Mouse (Mus musculus) ES-Bruce4 (cell line): Measurements from ENCODE around the gene Hist1h3i. TPM values are rescaled to one million over a fixed set of nuclear protein-coding genes. Genes with fewer than 3 reads are reported as not detected.
"Not testable (repeated sequence)": the region's sequence is repeated elsewhere in the genome, so short reads cannot be mapped to it uniquely, and the experiment has no call there.

Experiments used
- H3K27ac ChIP-seq: 2 replicates; pipeline ENCODE4 v1.5.1; 2012; ENCODE audit warnings: low read length, inconsistent platforms; ENCODE audit not compliant: insufficient read depth
- H3K27me3 ChIP-seq: 2 replicates; pipeline ENCODE4 v1.6.1; 2012; ENCODE audit warnings: mild to moderate bottlenecking, low read length, inconsistent platforms; ENCODE audit not compliant: control insufficient read depth, poor library complexity, insufficient read depth, severe bottlenecking
- H3K36me3 ChIP-seq: 2 replicates; pipeline ENCODE4 v1.6.1; 2012; ENCODE audit warnings: inconsistent platforms, mild to moderate bottlenecking, low read length, moderate library complexity; ENCODE audit not compliant: control insufficient read depth, poor library complexity, insufficient read depth, severe bottlenecking
- H3K4me1 ChIP-seq: one replicate; pipeline ENCODE4 v1.8.1; 2011; ENCODE audit warnings: low read length; ENCODE audit not compliant: control insufficient read depth, insufficient read depth
- H3K4me3 ChIP-seq: 2 replicates; pipeline ENCODE4 v1.5.1; 2011; ENCODE audit warnings: low read depth, mild to moderate bottlenecking, low read length
- H3K9ac ChIP-seq: 2 replicates; pipeline ENCODE4 v1.6.1; 2012; ENCODE audit warnings: low read depth, mild to moderate bottlenecking, inconsistent platforms; ENCODE audit not compliant: poor library complexity, severe bottlenecking
- H3K9me3 ChIP-seq: replicated peaks from 2 replicates; pipeline ENCODE4 v1.6.1; 2012; ENCODE audit warnings: mild to moderate bottlenecking, low read length, inconsistent platforms; ENCODE audit not compliant: control insufficient read depth, poor library complexity, insufficient read depth, severe bottlenecking
- CTCF ChIP-seq: IDR thresholded peaks from one replicate; pipeline ENCODE4 v1.8.1; 2011; ENCODE audit warnings: low read depth, low read length
- EP300 ChIP-seq: IDR thresholded peaks from 2 replicates; pipeline ENCODE4 v1.6.1; 2011; ENCODE audit warnings: low read depth, low read length; ENCODE audit not compliant: insufficient read depth
- POLR2A ChIP-seq: IDR thresholded peaks from one replicate; pipeline ENCODE4 v1.8.1; 2011; ENCODE audit warnings: low read length; ENCODE audit not compliant: insufficient read depth
- polyA plus RNA-seq: library from polyadenylated mRNA; stranded (reverse); fragments of >200 nt; gene quantifications from 2 replicates; pipeline ENCODE4 v1.2.4, GENCODE M21; 2011; ENCODE audit warnings: low read depth; ENCODE audit not compliant: missing spikeins, insufficient read depth, insufficient read length

Hist1h3i gene
- polyA plus RNA-seq, 1 experiment: not detected

- Histone ChIP-seq H3K9ac (peak overlapping the region; percentile 90), H3K4me1 (peaks cover 3% of the 10 kb centered on the region), H3K9me3 (no peaks in the 10 kb centered on the region), H3K27me3 (no peaks in the 10 kb centered on the region), H3K4me3 (no peak overlapping the region), H3K27ac (peak overlapping the region; percentile 88), H3K36me3 (no peaks in the 10 kb centered on the region)
- no peak for TF ChIP-seq CTCF
- TF ChIP-seq POLR2A: no peak
- TF ChIP-seq EP300: no peak
Measured at GRCm38 (mm10) chr13:21787760-21788593, 4.8 kb upstream of the Hist1h3i start.

- H3K4me1 ChIP-seq: not testable (repeated sequence)
- H3K27ac ChIP-seq: peak within 1 kb of the TSS; percentile 88
Measured at GRCm38 (mm10) chr13:21786899-21787629, 3.9 kb upstream of the Hist1h3i start, which contains the start of the genes Hist1h2an and Hist1h2bp. TSS of gene Hist1h2an (minus strand) at chr13:21787218. TSS of gene Hist1h2bp (plus strand) at chr13:21787461.

DNA sequence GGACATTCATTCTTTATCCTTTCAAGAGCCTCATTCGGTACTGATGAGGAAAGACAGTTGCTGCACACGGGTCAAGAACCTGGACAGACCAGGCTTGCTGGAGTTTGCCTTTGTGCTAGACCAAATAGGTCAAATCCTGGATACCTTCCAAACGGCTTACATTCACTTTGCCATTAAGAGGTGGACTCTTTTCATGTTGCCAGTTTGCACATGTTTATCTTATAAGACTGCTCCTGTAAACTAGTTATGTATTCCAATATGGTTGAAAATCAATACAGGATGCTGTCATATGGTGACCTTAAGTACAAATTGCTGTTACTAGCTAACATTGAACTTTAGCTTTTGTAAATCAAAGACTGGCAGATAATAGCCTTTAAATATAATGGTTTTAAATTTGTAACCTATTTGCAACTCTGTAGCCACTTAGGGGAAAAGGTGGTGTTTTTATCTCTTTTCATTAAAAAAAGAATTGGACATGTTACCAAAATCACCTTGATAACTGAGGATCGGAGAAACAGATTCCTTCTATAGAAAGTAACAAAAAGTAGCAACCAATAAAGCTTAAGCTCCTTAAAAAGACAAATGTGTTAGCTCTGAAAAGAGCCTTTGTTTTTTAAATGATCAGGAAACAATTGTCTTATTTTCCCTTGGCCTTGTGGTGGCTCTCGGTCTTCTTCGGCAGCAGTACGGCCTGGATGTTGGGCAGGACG lies 3.2 kb upstream of the Hist1h3i start:
- H3K27me3 ChIP-seq: no peaks in the 10 kb centered on the region
- no peaks in the 10 kb centered on the region for H3K9me3 ChIP-seq
- H3K4me3 ChIP-seq: peak overlapping the region; percentile 54
- TF ChIP-seq EP300 (peak; percentile 53; the same call in 1 of the 2 replicates), POLR2A (no peak)
- no peaks in the 10 kb centered on the region for H3K36me3 ChIP-seq
- H3K9ac ChIP-seq: peak overlapping the region; percentile 61
- peaks cover 3% of the 10 kb centered on the region for H3K4me1 ChIP-seq
- peak overlapping the region; percentile 86 for H3K27ac ChIP-seq

More at GRCm38 (mm10) chr13:21786899-21787629, 3.9 kb upstream of the Hist1h3i start, which contains the start of the genes Hist1h2an and Hist1h2bp:
- Histone ChIP-seq H3K9ac (peak within 1 kb of the TSS; percentile 90), H3K4me3 (peak within 1 kb of the TSS; percentile 54)
- H3K9me3 ChIP-seq, H3K27me3 ChIP-seq, H3K36me3 ChIP-seq: not testable (repeated sequence)
- TF ChIP-seq POLR2A (peak; percentile 86), EP300 (0 out of 2 replicates have a peak, but pooled peaks have one; percentile 26)

- no peak for TF ChIP-seq CTCF
- TF ChIP-seq EP300: no peak
- TF ChIP-seq POLR2A: no peak
Measured at GRCm38 (mm10) chr13:21784311-21784710, 1.1 kb upstream of the Hist1h3i start.

DNA sequence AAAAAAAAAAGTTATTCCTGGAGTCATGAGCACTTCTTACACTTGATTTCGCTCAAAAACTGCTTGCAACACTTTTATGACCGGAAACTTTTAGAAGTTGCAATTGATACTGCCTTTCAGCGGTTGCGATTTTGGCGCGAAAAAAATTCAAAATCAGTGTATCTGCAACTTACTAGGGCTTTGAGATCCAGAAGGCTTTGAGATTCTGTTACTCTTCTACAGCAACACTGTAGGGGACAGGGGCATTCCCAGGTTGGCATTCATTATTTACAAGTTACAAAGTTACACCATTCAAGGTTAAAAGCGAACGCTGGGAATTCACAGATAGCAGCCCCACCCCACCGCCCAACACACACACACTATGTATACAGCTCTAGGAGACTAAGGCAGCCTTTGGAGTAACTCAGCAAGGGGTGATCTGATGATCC lies 578 bp upstream of the Hist1h3i start:
- Histone ChIP-seq H3K36me3 (no peaks in the 10 kb centered on the region), H3K4me1 (peaks cover 2% of the 10 kb centered on the region), H3K27ac (peak overlapping the region; percentile 89), H3K27me3 (no peaks in the 10 kb centered on the region), H3K4me3 (peak overlapping the region; percentile 46; the same call in 1 of the 2 replicates), H3K9ac (peak overlapping the region; percentile 79), H3K9me3 (no peaks in the 10 kb centered on the region)
- TF ChIP-seq POLR2A: no peak
- TF ChIP-seq EP300: 0 out of 2 replicates have a peak, but pooled peaks have one; percentile 39
- TF ChIP-seq CTCF: no peak

More at GRCm38 (mm10) chr13:21784311-21784710, 1.1 kb upstream of the Hist1h3i start:
- Histone ChIP-seq H3K9ac (peak overlapping the region; percentile 79), H3K36me3 (no peaks in the 10 kb centered on the region), H3K27me3 (no peaks in the 10 kb centered on the region), H3K4me3 (no peak overlapping the region), H3K4me1 (peaks cover 3% of the 10 kb centered on the region), H3K27ac (peak overlapping the region; percentile 89), H3K9me3 (no peaks in the 10 kb centered on the region)
